Mouse (Mus musculus) activated CD4-positive, CD25-positive, alpha-beta regulatory T cell, adult 4 months (primary cell): Measurements from ENCODE around the gene Rere. TPM values are rescaled to one million over a fixed set of nuclear protein-coding genes. Genes with fewer than 3 reads are reported as not detected.
A peak's percentile ranks its signal among the peaks of the same experiment; 100 is the strongest.

Source experiments
- ATAC-seq: one replicate; pipeline ENCODE4 v1.8.0; 2017
- polyA plus RNA-seq, 2 experiments: library from polyadenylated mRNA; unstranded; fragments of 100-300 nt; shearing (Covaris generic); gene quantifications; one replicate each; pipeline ENCODE4 v1.2.1; 2017

Rere gene
- polyA plus RNA-seq, 2 experiments from 2014 or later = 19.0 to 19.5 TPM

- no peak for ATAC-seq
These were observed 154.1 kb downstream of the Rere start for GRCm38 (mm10) chr4:150435590-150435989.

- no peak for ATAC-seq
These were observed 157.2 kb downstream of the Rere start for GRCm38 (mm10) chr4:150438621-150439020.

- ATAC-seq = no peak
These were observed 160.5 kb downstream of the Rere start for GRCm38 (mm10) chr4:150441931-150442330.

GRCm38 (mm10) chr4:150444068-150444467, 162.6 kb downstream of the Rere start:
- no peak for ATAC-seq

GRCm38 (mm10) chr4:150446617-150447016, 165.2 kb downstream of the Rere start:
- no peak for ATAC-seq

- ATAC-seq = no peak
These were observed 166.1 kb downstream of the Rere start for GRCm38 (mm10) chr4:150447517-150447916.

GRCm38 (mm10) chr4:150448433-150448832, 167.0 kb downstream of the Rere start:
- no peak for ATAC-seq

- no peak for ATAC-seq
These were observed 168.7 kb downstream of the Rere start for GRCm38 (mm10) chr4:150450081-150450691.

GRCm38 (mm10) chr4:150452155-150452847, 170.9 kb downstream of the Rere start:
- ATAC-seq = no peak

GRCm38 (mm10) chr4:150454571-150455306, 173.3 kb downstream of the Rere start:
- no peak for ATAC-seq

GRCm38 (mm10) chr4:150455750-150456149, 174.3 kb downstream of the Rere start:
- ATAC-seq = no peak

- ATAC-seq = no peak
These were observed 175.0 kb downstream of the Rere start for GRCm38 (mm10) chr4:150456452-150456851.

- no peak for ATAC-seq
These were observed 175.4 kb downstream of the Rere start for GRCm38 (mm10) chr4:150456886-150457285.

GRCm38 (mm10) chr4:150457353-150457752, 175.9 kb downstream of the Rere start:
- no peak for ATAC-seq

GRCm38 (mm10) chr4:150457771-150458170, 176.3 kb downstream of the Rere start:
- no peak for ATAC-seq

GRCm38 (mm10) chr4:150459022-150459794, 177.8 kb downstream of the Rere start:
- no peak for ATAC-seq

GRCm38 (mm10) chr4:150460451-150460850, 179.0 kb downstream of the Rere start:
- no peak for ATAC-seq

- no peak for ATAC-seq
These were observed 179.6 kb downstream of the Rere start for GRCm38 (mm10) chr4:150461011-150461410.

GRCm38 (mm10) chr4:150461427-150462189, 180.2 kb downstream of the Rere start:
- ATAC-seq = no peak

GRCm38 (mm10) chr4:150462367-150462766, 180.9 kb downstream of the Rere start:
- ATAC-seq = no peak

- peak; percentile 69 for ATAC-seq
These were observed 184.3 kb downstream of the Rere start for GRCm38 (mm10) chr4:150465759-150466158.

- ATAC-seq = no peak
These were observed 187.8 kb downstream of the Rere start for GRCm38 (mm10) chr4:150469274-150469673.
